Mouse (Mus musculus): ENCODE measurements at regions not wholly inside any gene's neighbourhood (a gene's known extent, or its start where the extent isn't known, plus 50 kb on each side); places are given as distances from the start of the nearest gene placed in this dataset.

DNA sequence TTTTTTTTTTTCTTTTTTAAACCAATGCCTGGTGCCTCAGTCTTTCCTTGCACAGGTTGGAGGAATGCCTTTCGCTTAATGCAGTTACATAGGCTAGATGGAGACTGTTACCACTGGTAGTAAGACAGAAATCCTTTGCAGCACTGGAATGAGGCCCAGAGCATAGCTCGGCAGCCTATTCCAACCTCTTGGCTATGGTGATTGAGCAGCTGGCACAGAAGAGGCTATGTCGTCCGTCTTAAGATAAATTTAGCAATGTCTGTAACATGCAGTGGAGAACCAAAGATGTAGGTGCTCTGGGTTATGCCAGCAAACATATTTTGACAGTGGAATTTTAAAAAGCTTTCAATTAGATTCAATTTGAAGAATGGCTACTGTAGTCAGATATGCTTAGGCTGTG is 343.2 kb upstream of the Fam98a start:
- DNase-seq (ENCODE audit: low spot score) = no peak

DNA sequence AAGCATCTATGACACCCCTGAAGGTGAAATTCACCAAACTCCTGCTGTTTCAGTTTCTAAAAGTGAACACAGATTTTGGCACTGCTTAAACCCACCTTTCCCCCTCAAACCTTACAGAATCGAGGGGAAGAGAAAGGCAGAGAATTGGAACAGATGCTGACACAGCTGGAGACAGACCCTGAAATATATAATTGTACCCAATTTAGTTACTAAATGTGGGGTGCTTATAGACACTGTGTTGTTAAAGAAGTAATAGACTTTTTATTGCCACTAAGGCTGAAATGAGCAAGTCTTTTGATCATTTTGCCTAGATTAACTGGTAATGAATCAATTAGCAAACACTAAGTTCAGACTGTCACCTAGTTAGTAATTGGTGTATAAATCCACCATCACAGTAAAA is 341.8 kb upstream of the Fam98a start:
- no peak for DNase-seq (ENCODE audit: low spot score)

DNA sequence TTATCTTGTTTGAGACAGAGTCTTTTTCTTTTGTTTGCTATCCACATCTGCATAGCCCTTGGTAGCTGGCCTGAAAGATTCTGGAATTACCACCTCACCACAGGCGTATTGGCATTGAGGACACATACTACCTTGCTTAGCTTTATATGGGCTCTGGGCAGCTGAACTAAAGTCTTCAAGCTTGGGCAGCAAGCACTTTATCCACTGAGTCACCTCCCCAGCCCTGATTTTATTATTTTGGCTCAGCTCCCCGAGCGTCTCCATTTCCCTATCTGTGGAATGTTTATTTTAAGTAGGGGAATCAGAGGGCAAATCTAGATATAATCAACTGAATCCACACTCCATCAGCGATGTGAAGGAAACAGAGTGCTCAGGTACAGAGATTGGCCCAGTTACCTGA is 340.4 kb upstream of the Fam98a start:
- peak; percentile 7 for DNase-seq (ENCODE audit: low spot score)

GRCm38 (mm10) chr17:75891564-75891963 is 339.8 kb upstream of the Fam98a start:
- no peak for DNase-seq (ENCODE audit: low spot score)

GRCm38 (mm10) chr17:75877848-75878247 is 326.1 kb upstream of the Fam98a start:
- DNase-seq (ENCODE audit: low spot score) = no peak

DNA sequence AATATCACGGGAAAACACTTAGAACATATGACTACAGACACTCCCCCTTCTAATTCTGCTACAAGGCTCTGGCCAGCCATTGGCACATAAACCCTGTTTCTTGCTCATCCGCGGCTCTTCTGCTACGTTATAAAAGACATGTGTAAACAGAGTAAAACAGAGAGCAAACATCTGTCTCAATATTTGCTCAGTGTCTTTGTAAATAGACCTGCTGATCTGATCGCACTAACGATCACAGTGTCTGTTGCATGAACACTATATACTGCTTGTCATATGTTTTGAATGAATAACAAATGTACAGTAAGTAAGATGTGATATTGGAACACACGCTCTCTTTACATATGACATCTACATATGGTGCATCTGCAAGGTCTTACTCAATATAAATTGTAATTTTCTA is 325.1 kb upstream of the Fam98a start:
- DNase-seq (ENCODE audit: low spot score) = no peak

GRCm38 (mm10) chr17:75874535-75874934 is 322.8 kb upstream of the Fam98a start:
- no peak for DNase-seq (ENCODE audit: low spot score)

DNA sequence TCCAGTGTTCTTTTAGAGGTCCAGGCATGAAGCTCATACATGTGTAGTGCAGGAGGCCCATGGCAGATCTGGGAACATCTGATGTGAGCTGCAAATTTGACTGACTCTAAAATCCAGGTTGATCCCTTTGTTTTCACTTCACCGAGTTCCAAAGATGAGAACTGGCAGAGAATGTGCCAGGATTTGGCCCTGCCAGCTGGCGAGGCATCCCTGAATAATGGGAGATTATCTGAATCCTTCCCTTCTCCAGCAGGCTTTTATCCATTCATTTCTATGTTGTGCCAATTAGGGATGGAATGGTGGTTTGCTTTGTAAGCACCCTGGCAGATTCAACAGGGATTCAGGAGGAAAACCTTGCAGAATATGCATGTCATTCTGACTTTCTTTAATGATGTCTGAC is 318.7 kb upstream of the Fam98a start:
- no peak for DNase-seq (ENCODE audit: low spot score)

DNA sequence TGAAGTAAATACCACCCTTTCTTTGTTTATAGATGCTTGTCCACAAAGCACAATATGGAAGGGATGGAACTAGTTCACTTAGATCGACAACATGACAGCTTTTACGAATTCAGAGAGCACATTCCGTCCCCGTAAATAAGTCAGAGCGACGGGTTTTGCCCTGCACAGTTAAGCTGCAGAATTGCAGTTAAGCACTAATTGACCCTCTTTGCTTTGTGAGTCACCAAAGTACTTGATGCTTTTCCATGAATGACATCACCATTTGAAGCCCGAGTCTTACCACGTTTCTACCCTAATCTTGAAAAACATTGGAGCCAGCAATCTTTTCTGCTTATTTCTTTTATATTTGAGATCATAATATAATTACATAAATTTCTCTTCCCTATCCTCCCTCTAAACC is 305.3 kb upstream of the Fam98a start:
- no peak for DNase-seq (ENCODE audit: low spot score)

- no peak for DNase-seq (ENCODE audit: low spot score)
Observed at GRCm38 (mm10) chr17:75815997-75816626, 264.4 kb upstream of the Fam98a start.

DNA sequence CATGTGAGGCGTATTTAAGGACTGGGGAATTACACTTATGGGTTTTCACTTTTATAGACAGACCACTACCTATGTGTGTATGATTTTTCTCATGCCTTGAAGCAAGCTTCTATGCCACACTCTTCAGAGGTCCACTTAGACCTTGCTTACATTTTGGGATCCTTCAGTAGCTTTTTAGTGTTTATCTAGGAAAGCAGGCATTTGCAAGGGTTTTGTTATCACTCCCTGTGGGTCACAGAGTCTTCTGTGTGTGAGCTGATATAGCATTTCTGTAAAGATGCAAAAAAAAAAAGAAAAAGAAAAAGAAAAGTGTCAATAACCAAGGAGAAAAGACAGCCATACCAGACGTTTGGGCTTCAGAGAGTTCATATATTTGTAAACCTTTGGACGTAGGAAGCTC is 260.4 kb upstream of the Fam98a start:
- DNase-seq (ENCODE audit: low spot score) = no peak

GRCm38 (mm10) chr17:75808524-75809326 is 257.0 kb upstream of the Fam98a start:
- no peak for DNase-seq (ENCODE audit: low spot score)

- DNase-seq (ENCODE audit: low spot score) = no peak
Observed at GRCm38 (mm10) chr17:75808025-75808424, 256.3 kb upstream of the Fam98a start.

DNA sequence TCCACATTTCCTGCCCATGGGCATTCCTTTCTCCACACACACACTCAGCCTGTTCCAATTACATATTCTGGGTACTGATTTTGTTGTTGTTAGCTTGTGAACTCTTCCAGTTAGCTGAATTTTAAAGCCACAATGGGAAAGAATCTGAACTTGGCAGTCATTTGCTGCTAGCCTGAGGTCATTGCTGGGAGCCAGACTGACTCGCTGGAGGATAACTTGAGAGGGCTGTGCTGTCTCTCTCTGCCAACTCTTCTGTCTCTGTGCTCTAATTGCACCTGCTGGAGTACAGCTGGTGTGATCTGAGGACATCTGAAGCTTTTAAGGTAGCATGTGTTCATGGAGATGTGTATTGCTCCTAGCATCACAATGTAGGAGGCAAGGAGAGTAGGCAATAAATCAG is 252.6 kb upstream of the Fam98a start:
- DNase-seq (ENCODE audit: low spot score) = no peak

- no peak for DNase-seq (ENCODE audit: low spot score)
Observed at GRCm38 (mm10) chr17:75796380-75796779, 244.6 kb upstream of the Fam98a start.

DNA sequence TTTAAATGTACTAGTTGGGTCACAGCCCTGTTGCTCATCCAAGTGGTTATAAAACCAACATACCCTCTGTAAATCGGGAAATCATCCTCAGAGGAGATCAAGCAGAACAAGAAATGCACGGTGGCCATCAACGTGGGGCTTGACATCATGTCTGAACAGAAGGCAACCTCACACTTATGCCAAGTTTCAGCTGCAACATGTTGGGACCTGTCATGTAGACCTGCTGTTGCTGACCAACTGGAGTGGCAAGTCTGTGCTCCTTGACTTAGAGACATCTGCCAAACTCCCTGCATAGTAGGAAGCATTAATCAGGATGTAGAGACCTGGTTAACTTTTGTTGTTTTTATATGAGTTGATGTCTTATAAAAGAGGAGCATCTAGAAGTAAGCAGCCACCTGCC is 244.0 kb upstream of the Fam98a start:
- peak; percentile 7 for DNase-seq (ENCODE audit: low spot score)

DNA sequence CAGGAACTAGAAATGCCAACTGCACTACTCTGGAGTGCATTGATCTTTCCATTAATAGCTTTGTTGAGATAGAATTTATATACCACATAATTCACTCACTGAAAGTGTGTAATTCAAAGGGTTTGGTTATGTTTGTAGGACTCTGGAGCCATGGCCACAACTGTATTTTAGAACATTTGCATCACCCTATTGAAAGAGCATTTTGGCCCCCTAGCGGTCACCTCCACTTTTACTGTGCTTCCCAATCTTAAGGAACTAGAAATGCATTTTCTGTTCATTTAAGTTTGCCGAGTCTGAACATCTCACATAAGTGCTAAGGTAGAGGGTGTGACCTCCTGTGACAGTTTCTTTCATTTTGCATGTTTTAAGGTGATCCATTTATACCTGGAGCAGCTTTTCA is 228.0 kb upstream of the Fam98a start:
- DNase-seq (ENCODE audit: low spot score) = no peak

DNA sequence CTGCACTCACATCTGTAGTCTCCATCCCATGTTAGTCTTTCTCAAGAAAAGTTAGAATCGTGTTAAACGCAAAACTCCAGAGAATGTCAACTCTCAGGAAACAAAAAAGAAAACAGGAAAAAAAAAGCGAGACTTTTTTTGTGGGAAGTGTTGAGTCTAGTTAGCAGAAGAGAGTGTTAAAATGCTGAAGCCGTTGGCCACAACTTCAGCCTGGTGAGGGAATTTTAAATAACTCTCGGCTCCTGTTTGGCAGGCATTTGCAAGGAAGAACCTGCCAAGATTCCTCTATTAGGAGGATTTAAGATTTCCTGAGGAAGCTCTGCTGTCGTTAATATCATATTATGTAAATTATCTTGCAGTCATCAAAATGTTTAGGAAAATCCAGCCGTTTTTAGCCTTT is 224.9 kb upstream of the Fam98a start:
- no peak for DNase-seq (ENCODE audit: low spot score)

- DNase-seq (ENCODE audit: low spot score) = no peak
Observed at GRCm38 (mm10) chr17:75775518-75775917, 223.8 kb upstream of the Fam98a start.

DNA sequence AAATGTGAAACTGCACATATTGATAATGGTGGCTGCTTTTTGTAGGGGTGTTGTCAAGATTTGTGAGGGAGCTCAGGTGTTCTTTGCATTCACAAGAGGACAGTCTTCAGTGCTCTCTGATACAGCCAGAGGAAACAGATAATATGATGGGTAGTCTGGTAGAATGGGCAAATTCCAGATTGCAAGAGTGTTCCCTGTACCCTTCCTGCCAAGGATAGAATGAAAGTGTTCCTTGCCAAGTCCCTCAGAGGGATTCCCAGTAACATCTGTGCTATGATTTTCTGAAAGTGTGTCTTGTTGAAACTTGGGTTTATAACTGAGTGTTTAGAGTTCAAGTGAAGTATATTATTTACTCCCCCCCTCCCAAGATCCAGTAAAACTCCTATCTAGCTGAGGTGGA is 221.1 kb upstream of the Fam98a start:
- no peak for DNase-seq (ENCODE audit: low spot score)

- no peak for DNase-seq (ENCODE audit: low spot score)
Observed at GRCm38 (mm10) chr17:75768654-75769053, 216.9 kb upstream of the Fam98a start.

DNA sequence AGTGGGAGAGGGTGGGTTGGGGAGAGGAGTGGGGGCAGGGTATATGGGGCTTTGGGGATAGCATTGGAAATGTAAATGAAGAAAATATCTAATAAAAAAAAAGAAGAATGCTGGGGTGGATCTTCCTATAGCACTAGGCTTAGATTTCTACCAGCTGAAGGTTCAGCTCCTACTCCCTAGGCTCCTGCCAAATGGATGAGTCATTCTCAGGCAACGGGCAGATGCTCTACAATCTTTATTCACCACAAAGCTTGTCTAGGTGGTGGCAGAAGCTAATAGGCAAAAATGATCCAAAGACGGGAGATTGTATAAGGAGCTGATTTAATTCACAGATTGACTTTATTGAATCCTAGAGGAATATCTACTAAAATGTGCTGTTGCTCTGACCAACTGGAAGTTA is 211.6 kb upstream of the Fam98a start:
- no peak for DNase-seq (ENCODE audit: low spot score)

DNA sequence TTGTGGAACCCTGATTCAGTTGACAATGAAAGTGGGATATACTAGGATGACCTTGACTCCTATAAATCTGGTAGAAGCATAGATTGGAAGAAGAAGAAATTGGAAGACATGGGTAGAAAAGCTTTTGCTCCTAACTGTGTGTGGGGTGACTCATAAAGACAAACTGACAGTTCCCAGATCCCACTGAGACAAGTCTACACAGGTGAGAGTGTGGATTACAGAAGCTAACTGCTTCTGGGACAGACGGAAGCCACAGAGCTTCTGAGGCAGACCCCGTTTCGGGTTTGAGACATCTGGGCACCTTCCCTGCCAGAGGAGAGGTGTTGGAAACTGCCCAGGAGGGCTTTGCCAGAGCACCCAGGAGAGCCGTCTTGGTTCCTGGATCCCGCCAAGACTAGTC is 204.7 kb upstream of the Fam98a start:
- DNase-seq (ENCODE audit: low spot score) = no peak

- DNase-seq (ENCODE audit: low spot score) = no peak
Observed at GRCm38 (mm10) chr17:75716458-75716857, 164.7 kb upstream of the Fam98a start.

Measured in urinary bladder, postnatal 25 days (tissue).